Comparison of ENCODE assay signal across 13 mouse cellular contexts in the genomic region with DNA sequence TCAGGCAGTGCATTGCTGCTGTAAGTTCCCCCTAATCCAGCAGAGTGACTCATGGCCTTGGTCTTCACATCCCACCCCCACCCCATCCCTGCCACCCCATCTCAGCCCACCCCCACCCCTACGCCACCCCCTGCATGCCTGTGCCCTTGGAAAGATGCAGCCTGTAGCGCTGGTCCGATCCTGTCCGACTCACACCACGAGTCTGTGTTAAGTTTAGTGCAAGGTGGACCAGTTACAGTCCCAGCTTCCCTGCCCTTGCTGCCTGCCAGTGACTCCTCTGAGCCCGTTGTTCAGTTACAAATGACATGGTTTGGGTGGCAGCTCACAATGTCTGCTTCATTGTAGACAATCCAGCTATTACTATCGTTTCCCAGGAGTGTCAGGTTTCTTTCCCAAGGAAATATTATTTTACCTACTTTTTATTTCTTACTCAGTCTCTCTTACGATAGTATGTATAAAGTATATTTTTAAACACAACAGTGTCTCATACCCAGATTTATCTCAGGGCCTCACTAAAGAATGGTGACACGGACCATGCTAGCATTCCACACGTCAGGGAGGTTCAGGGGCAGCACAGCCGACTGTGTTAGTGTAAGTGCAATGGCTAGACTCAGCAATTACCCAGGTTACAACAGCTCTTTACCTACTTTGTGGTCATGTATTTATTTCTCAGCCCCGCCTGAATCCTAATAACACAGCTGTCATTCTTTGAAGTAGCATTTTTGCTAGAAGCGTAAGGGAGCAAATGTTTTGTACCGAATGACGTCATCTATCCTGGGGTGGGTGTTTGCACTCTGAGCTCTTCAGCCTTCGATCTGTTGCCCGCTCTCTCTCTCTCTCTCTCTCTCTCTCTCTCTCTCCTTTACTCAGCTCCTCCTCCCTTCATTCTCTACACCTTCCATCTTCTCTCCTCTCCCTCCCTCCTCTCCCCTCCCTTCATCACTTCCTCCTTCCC.
A peak's percentile ranks its signal among the peaks of the same experiment; 100 is the strongest.
DNase-seq lines count a peak whose midpoint lies in the region; ATAC-seq and TF ChIP-seq lines count a peak whose summit lies in the region.
"Had no signal": no experiment of that assay in that cellular context is flagged by ENCODE, and none has a peak within 500 bp of the region (broad histone marks: within the 10 kb centered on the region; RNA-seq: fewer than 3 reads in every experiment).

No protein-coding gene starts in this region.

- intact Hi-C loops in left cerebral cortex, postnatal 25 days (cut with DNase I): no loop called here

- peak; percentile 69 for ATAC-seq in heart, embryonic 16.5 days (replicated peaks; ENCODE audit: extremely low read depth, insufficient read depth, low FRiP score)
- ATAC-seq in forebrain, embryonic 14.5 days: peak; percentile 35; the same call in 1 of the 2 replicates
- ATAC-seq in stomach, postnatal 0 days (ENCODE audit: low FRiP score, low TSS enrichment): peak; percentile 24; the same call in 1 of the 2 replicates

- H3K9ac ChIP-seq in heart, embryonic 16.5 days (ENCODE audit: low read length): peak overlapping the region; percentile 21; the same call in 1 of the 2 replicates
- no peak overlapping the region for H3K9ac ChIP-seq in forebrain, embryonic 14.5 days (ENCODE audit: low read length)
- no peak overlapping the region for H3K9ac ChIP-seq in stomach, postnatal 0 days (ENCODE audit: low read length)
- H3K9ac ChIP-seq: hindbrain, embryonic 15.5 days had no signal

- DNase-seq in heart, adult 9 months (ENCODE audit: low spot score in 2 of 2): no peak
- DNase-seq in lung, postnatal 36 days: peak; percentile 20
- no peak for DNase-seq in lung, postnatal 14 days
- DNase-seq in forebrain, embryonic 14.5 days (ENCODE audit: low spot score): peak; percentile 41
- DNase-seq in stomach, postnatal 0 days (ENCODE audit: low spot score): no peak
- DNase-seq in left cerebral cortex, postnatal 25 days (ENCODE audit: low spot score in 2 of 2): no peak
- DNase-seq: adrenal gland, postnatal 10 days; cerebellum, adult 11 months; spleen, adult 18-20 months; thymus, postnatal 36 days had no signal

- H3K27me3 ChIP-seq in heart, embryonic 16.5 days (ENCODE audit: control insufficient read depth, insufficient read depth, low read length): no peaks in the 10 kb centered on the region
- no peaks in the 10 kb centered on the region for H3K27me3 ChIP-seq in forebrain, embryonic 14.5 days (replicated peaks; ENCODE audit: control insufficient read depth, insufficient read depth, low read length)
- no peaks in the 10 kb centered on the region for H3K27me3 ChIP-seq in stomach, postnatal 0 days (ENCODE audit: control insufficient read depth, insufficient read depth, low read length)
- H3K27me3 ChIP-seq: hindbrain, embryonic 15.5 days had no signal

- H3K4me3 ChIP-seq in heart, embryonic 16.5 days (ENCODE audit: low read length): no peak overlapping the region
- no peak overlapping the region for H3K4me3 ChIP-seq in forebrain, embryonic 14.5 days (ENCODE audit: low read depth, low read length)
- no peak overlapping the region for H3K4me3 ChIP-seq in stomach, postnatal 0 days (ENCODE audit: low read depth, low read length)
- H3K4me3 ChIP-seq: hindbrain, embryonic 15.5 days had no signal

- H3K27ac ChIP-seq in heart, embryonic 16.5 days (ENCODE audit: low read length): peak overlapping the region; percentile 83
- no peak overlapping the region for H3K27ac ChIP-seq in forebrain, embryonic 14.5 days (ENCODE audit: low read depth, low read length)
- no peak overlapping the region for H3K27ac ChIP-seq in stomach, postnatal 0 days (replicated peaks)
- H3K27ac ChIP-seq: hindbrain, embryonic 15.5 days; macrophage had no signal

- peak overlapping the region; percentile 37 for H3K4me2 ChIP-seq in heart, embryonic 16.5 days (ENCODE audit: low read depth, low read length)
- no peak overlapping the region for H3K4me2 ChIP-seq in forebrain, embryonic 14.5 days (ENCODE audit: low read length)
- H3K4me2 ChIP-seq in stomach, postnatal 0 days (replicated peaks; ENCODE audit: low read depth): no peak overlapping the region
- H3K4me2 ChIP-seq: hindbrain, embryonic 15.5 days had no signal

- TF ChIP-seq CTCF in stomach, postnatal 0 days (IDR thresholded peaks at IDR 0.05; ENCODE audit: low read depth): no peak

- H3K36me3 ChIP-seq in heart, embryonic 16.5 days (ENCODE audit: control insufficient read depth, insufficient read depth): peaks cover 16% of the 10 kb centered on the region
- peaks cover 21% of the 10 kb centered on the region for H3K36me3 ChIP-seq in forebrain, embryonic 14.5 days (ENCODE audit: control insufficient read depth, insufficient read depth, low read length)
- H3K36me3 ChIP-seq in stomach, postnatal 0 days (ENCODE audit: control insufficient read depth, insufficient read depth, low read length): peaks cover 8% of the 10 kb centered on the region
- H3K36me3 ChIP-seq: hindbrain, embryonic 15.5 days had no signal

- 36% methylated on average over 17 of the region's 17 CpGs for WGBS in heart, embryonic 16.5 days
- WGBS in forebrain, embryonic 14.5 days: 60% methylated on average over 17 of the region's 17 CpGs
- WGBS in stomach, postnatal 0 days: 47% methylated on average over 17 of the region's 17 CpGs

- TF ChIP-seq EP300 in stomach, postnatal 0 days (optimal IDR thresholded peaks at IDR 0.05): no peak

- peaks cover 19% of the 10 kb centered on the region for H3K4me1 ChIP-seq in heart, embryonic 16.5 days (ENCODE audit: control insufficient read depth, insufficient read depth, low read length)
- 0 out of 2 replicates have a peak, but pooled peaks cover 3% of the 10 kb centered on the region for H3K4me1 ChIP-seq in forebrain, embryonic 14.5 days (ENCODE audit: control insufficient read depth, insufficient read depth, low read length)
- no peaks in the 10 kb centered on the region for H3K4me1 ChIP-seq in stomach, postnatal 0 days (replicated peaks; ENCODE audit: control insufficient read depth, insufficient read depth)

- no peaks in the 10 kb centered on the region for H3K9me3 ChIP-seq in heart, embryonic 16.5 days (replicated peaks; ENCODE audit: control insufficient read depth, low read length)
- H3K9me3 ChIP-seq in forebrain, embryonic 14.5 days (replicated peaks; ENCODE audit: control insufficient read depth, low read length): no peaks in the 10 kb centered on the region
- no peaks in the 10 kb centered on the region for H3K9me3 ChIP-seq in stomach, postnatal 0 days (ENCODE audit: control insufficient read depth, low read length)
- H3K9me3 ChIP-seq: hindbrain, embryonic 15.5 days had no signal

Comparison
In these comparisons a context has a peak if more than half of its experiments do, and no peak if none do; other contexts are left out.
1. DNase-seq: peak in lung, postnatal 36 days (single experiment) and forebrain, embryonic 14.5 days (single experiment); none in heart, adult 9 months (0 of 2), lung, postnatal 14 days (single experiment), stomach, postnatal 0 days (single experiment) and left cerebral cortex, postnatal 25 days (0 of 2).
2. Peak in every context shown above with its lines, with median percentiles within 50 percentile points of each other: ATAC-seq.